In genomic region chr4:148075259-148075658, GRCm38 (mm10) we compare ENCODE assay signal across 8 mouse cellular contexts. TPM values are rescaled to one million over a fixed set of nuclear protein-coding genes. Genes with fewer than 3 reads are reported as not detected.
DNase-seq lines count a peak whose midpoint lies in the region; ATAC-seq and TF ChIP-seq lines count a peak whose summit lies in the region.

No protein-coding gene starts in this region.

- no peaks in the 10 kb centered on the region for H3K79me2 ChIP-seq in heart, adult 2 months (replicated peaks; ENCODE audit: control insufficient read depth, insufficient read depth, low read length)

- TF ChIP-seq POLR2A in heart, adult 2 months (IDR thresholded peaks at IDR 0.05; ENCODE audit: insufficient read depth, low read depth, low read length): no peak

- peak overlapping the region; percentile 37 for H3K9ac ChIP-seq in embryonic facial prominence, embryonic 11.5 days (replicated peaks; ENCODE audit: low read length)
- H3K9ac ChIP-seq in heart, adult 2 months (ENCODE audit: low read depth, low read length): peak overlapping the region; percentile 1; the same call in 1 of the 2 replicates
- peak overlapping the region; percentile 3; the same call in 1 of the 2 replicates for H3K9ac ChIP-seq in limb, embryonic 11.5 days (ENCODE audit: low read length)

- ATAC-seq in embryonic facial prominence, embryonic 11.5 days (replicated peaks; ENCODE audit: insufficient number of reproducible peaks, low FRiP score, low TSS enrichment, low read depth): no peak
- no peak for ATAC-seq in limb, embryonic 11.5 days (ENCODE audit: insufficient number of reproducible peaks, low FRiP score, low TSS enrichment, low read depth)

- H3K27me3 ChIP-seq in embryonic facial prominence, embryonic 11.5 days (ENCODE audit: control insufficient read depth, insufficient read depth, low read length): no peaks in the 10 kb centered on the region
- H3K27me3 ChIP-seq in heart, adult 2 months (ENCODE audit: control insufficient read depth, insufficient read depth, low read length): no peaks in the 10 kb centered on the region
- no peaks in the 10 kb centered on the region for H3K27me3 ChIP-seq in limb, embryonic 11.5 days (ENCODE audit: control insufficient read depth, insufficient read depth, low read length)
- H3K27me3 ChIP-seq in midbrain, embryonic 10.5 days (ENCODE audit: low read depth, poor library complexity, severe bottlenecking): no peaks in the 10 kb centered on the region; the same call in 1 of the 2 replicates

- H3K27ac ChIP-seq in embryonic facial prominence, embryonic 11.5 days (replicated peaks; ENCODE audit: low read depth, low read length): no peak overlapping the region
- peak overlapping the region; percentile 36; the same call in 1 of the 2 replicates for H3K27ac ChIP-seq in heart, adult 2 months
- H3K27ac ChIP-seq in limb, embryonic 11.5 days (replicated peaks; ENCODE audit: low read depth, low read length): no peak overlapping the region
- peak overlapping the region; percentile 67 for H3K27ac ChIP-seq in midbrain, embryonic 10.5 days (replicated peaks)

- H3K9me3 ChIP-seq in embryonic facial prominence, embryonic 11.5 days (replicated peaks; ENCODE audit: control insufficient read depth, low read length): no peaks in the 10 kb centered on the region
- no peaks in the 10 kb centered on the region for H3K9me3 ChIP-seq in limb, embryonic 11.5 days (ENCODE audit: control insufficient read depth, low read length)
- H3K9me3 ChIP-seq in midbrain, embryonic 10.5 days (replicated peaks): no peaks in the 10 kb centered on the region

- peak overlapping the region; percentile 8; the same call in 1 of the 2 replicates for H3K4me3 ChIP-seq in embryonic facial prominence, embryonic 11.5 days (ENCODE audit: low read depth, low read length)
- H3K4me3 ChIP-seq in heart, adult 2 months: peak overlapping the region; percentile 47
- H3K4me3 ChIP-seq in limb, embryonic 11.5 days (ENCODE audit: low read depth, low read length): peak overlapping the region; percentile 19; the same call in 1 of the 2 replicates
- peak overlapping the region; percentile 46 for H3K4me3 ChIP-seq in midbrain, embryonic 10.5 days

- peak; percentile 76 for DNase-seq in adrenal gland, postnatal 25 days
- DNase-seq in embryonic facial prominence, embryonic 11.5 days (ENCODE audit: low spot score): peak; percentile 81
- peak; percentile 81 to 85 for DNase-seq in heart, adult 2 months
- DNase-seq in kidney, adult 11 months: peak; percentile 67
- peak; percentile 76 for DNase-seq in limb, embryonic 11.5 days (ENCODE audit: low spot score)
- peak; percentile 63 for DNase-seq in midbrain, embryonic 10.5 days (ENCODE audit: low spot score)
- peak; percentile 71 for DNase-seq in right cerebral cortex, postnatal 4 days
- DNase-seq in adipocyte (ENCODE audit: low spot score): no peak

- peak overlapping the region; percentile 29 for H3K4me2 ChIP-seq in embryonic facial prominence, embryonic 11.5 days (ENCODE audit: low read depth, low read length)
- H3K4me2 ChIP-seq in limb, embryonic 11.5 days (ENCODE audit: low read depth, severe bottlenecking): peak overlapping the region; percentile 41

- no peak for TF ChIP-seq EP300 in heart, adult 2 months (IDR thresholded peaks at IDR 0.05; ENCODE audit: insufficient read depth, low read depth, low read length)

- intact Hi-C loops in heart, adult 2 months (cut with DNase I): no loop called here

- WGBS in embryonic facial prominence, embryonic 11.5 days: 37% methylated on average over 21 of the region's 21 CpGs
- WGBS in heart, adult 2 months: 37% methylated on average over 21 of the region's 21 CpGs
- 42% methylated on average over 21 of the region's 21 CpGs for WGBS in limb, embryonic 11.5 days
- 50% methylated on average over 21 of the region's 21 CpGs for WGBS in midbrain, embryonic 10.5 days

- no peaks in the 10 kb centered on the region for H3K36me3 ChIP-seq in embryonic facial prominence, embryonic 11.5 days (replicated peaks; ENCODE audit: control insufficient read depth, insufficient read depth, low read depth, low read length)
- no peaks in the 10 kb centered on the region for H3K36me3 ChIP-seq in heart, adult 2 months (ENCODE audit: control insufficient read depth, insufficient read depth, low read length)
- no peaks in the 10 kb centered on the region for H3K36me3 ChIP-seq in limb, embryonic 11.5 days (ENCODE audit: control insufficient read depth, insufficient read depth, low read length)
- peaks cover 14% of the 10 kb centered on the region for H3K36me3 ChIP-seq in midbrain, embryonic 10.5 days

- no peaks in the 10 kb centered on the region for H3K4me1 ChIP-seq in embryonic facial prominence, embryonic 11.5 days (ENCODE audit: control insufficient read depth, insufficient read depth, low read length)
- no peaks in the 10 kb centered on the region for H3K4me1 ChIP-seq in heart, adult 2 months (ENCODE audit: control insufficient read depth, insufficient read depth, low read length)
- no peaks in the 10 kb centered on the region for H3K4me1 ChIP-seq in limb, embryonic 11.5 days (ENCODE audit: control insufficient read depth, insufficient read depth, low read length)
- peaks cover 11% of the 10 kb centered on the region for H3K4me1 ChIP-seq in midbrain, embryonic 10.5 days

- no peak for TF ChIP-seq CTCF in heart, adult 2 months (IDR thresholded peaks at IDR 0.05)

RNA-seq across cellular contexts. Expression of gene Agtrap, which starts 12.6 kb away (rescaled TPM):
- 75.0 and 117 TPM in 2 replicates for total RNA-seq in adrenal gland, postnatal 25 days (2021)
- polyA plus RNA-seq in embryonic facial prominence, embryonic 11.5 days (2014; fragmentation: Nextera tagmentation; extraction: Ambion mirVana): 7.0 and 10.3 TPM in 2 replicates
- 10 to 100 TPM; 38.3 to 47.1 TPM for total RNA-seq in heart, adult 2 months (2021)
- 26.8 and 40.2 TPM in 2 replicates for polyA plus RNA-seq in heart, adult 2 months (2012; rRNA removed)
- 9.2 and 10.5 TPM in 2 replicates for polyA plus RNA-seq in limb, embryonic 11.5 days (2014; fragmentation: Nextera tagmentation; extraction: Ambion mirVana)
- polyA plus RNA-seq in midbrain, embryonic 10.5 days (2016; fragmentation: Nextera tagmentation; extraction: Ambion mirVana): 16.4 and 17.4 TPM in 2 replicates

RNA-seq across cellular contexts. Expression of gene Mthfr, which starts 36.4 kb away (rescaled TPM):
- 32.1 and 33.6 TPM in 2 replicates for total RNA-seq in adrenal gland, postnatal 25 days (2021)
- 13.5 and 14.1 TPM in 2 replicates for polyA plus RNA-seq in embryonic facial prominence, embryonic 11.5 days (2014; fragmentation: Nextera tagmentation; extraction: Ambion mirVana)
- 10 to 100 TPM in 1 of 2 experiments, 1 to 10 TPM in 1; 8.2 to 11.0 TPM for total RNA-seq in heart, adult 2 months (2021)
- 15.7 and 17.3 TPM in 2 replicates for polyA plus RNA-seq in heart, adult 2 months (2012; rRNA removed)
- 18.7 and 19.7 TPM in 2 replicates for polyA plus RNA-seq in limb, embryonic 11.5 days (2014; fragmentation: Nextera tagmentation; extraction: Ambion mirVana)
- 25.4 and 33.3 TPM in 2 replicates for polyA plus RNA-seq in midbrain, embryonic 10.5 days (2016; fragmentation: Nextera tagmentation; extraction: Ambion mirVana)

RNA-seq across cellular contexts. Expression of gene Clcn6, which starts 36.6 kb away (rescaled TPM):
- 11.1 and 12.7 TPM in 2 replicates for total RNA-seq in adrenal gland, postnatal 25 days (2021)
- polyA plus RNA-seq in embryonic facial prominence, embryonic 11.5 days (2014; fragmentation: Nextera tagmentation; extraction: Ambion mirVana): 8.9 and 9.8 TPM in 2 replicates
- 1 to 10 TPM; 7.5 to 8.1 TPM for total RNA-seq in heart, adult 2 months (2021)
- polyA plus RNA-seq in heart, adult 2 months (2012; rRNA removed): 8.9 and 9.0 TPM in 2 replicates
- 6.1 and 7.5 TPM in 2 replicates for polyA plus RNA-seq in limb, embryonic 11.5 days (2014; fragmentation: Nextera tagmentation; extraction: Ambion mirVana)
- polyA plus RNA-seq in midbrain, embryonic 10.5 days (2016; fragmentation: Nextera tagmentation; extraction: Ambion mirVana): 15.6 and 20.4 TPM in 2 replicates

RNA-seq across cellular contexts. Expression of gene Mad2l2, which starts 54.9 kb away (rescaled TPM):
- total RNA-seq in adrenal gland, postnatal 25 days (2021): 16.2 and 20.3 TPM in 2 replicates
- polyA plus RNA-seq in embryonic facial prominence, embryonic 11.5 days (2014; fragmentation: Nextera tagmentation; extraction: Ambion mirVana): 75.3 and 83.4 TPM in 2 replicates
- 10 to 100 TPM; 11.0 to 13.8 TPM for total RNA-seq in heart, adult 2 months (2021)
- polyA plus RNA-seq in heart, adult 2 months (2012; rRNA removed): 21.9 and 23.6 TPM in 2 replicates
- 91.8 and 104 TPM in 2 replicates for polyA plus RNA-seq in limb, embryonic 11.5 days (2014; fragmentation: Nextera tagmentation; extraction: Ambion mirVana)
- 72.6 and 85.2 TPM in 2 replicates for polyA plus RNA-seq in midbrain, embryonic 10.5 days (2016; fragmentation: Nextera tagmentation; extraction: Ambion mirVana)

RNA-seq across cellular contexts. Expression of gene Draxin, which starts 55.2 kb away (rescaled TPM):
- 0.15 and 0.24 TPM in 2 replicates for total RNA-seq in adrenal gland, postnatal 25 days (2021)
- 1.2 and 2.2 TPM in 2 replicates for polyA plus RNA-seq in embryonic facial prominence, embryonic 11.5 days (2014; fragmentation: Nextera tagmentation; extraction: Ambion mirVana)
- under 1 TPM in 1 of 2 experiments, not detected in 1; 0.41 TPM for total RNA-seq in heart, adult 2 months (2021)
- 0.29 and 0.32 TPM in 2 replicates for polyA plus RNA-seq in heart, adult 2 months (2012; rRNA removed)
- 2.0 and 2.5 TPM in 2 replicates for polyA plus RNA-seq in limb, embryonic 11.5 days (2014; fragmentation: Nextera tagmentation; extraction: Ambion mirVana)
- 5.3 and 7.5 TPM in 2 replicates for polyA plus RNA-seq in midbrain, embryonic 10.5 days (2016; fragmentation: Nextera tagmentation; extraction: Ambion mirVana)

Comparison
In these comparisons a context has a peak if more than half of its experiments do, and no peak if none do; other contexts are left out.
1. H3K27ac ChIP-seq: peak in heart, adult 2 months (single experiment) and midbrain, embryonic 10.5 days (single experiment); none in embryonic facial prominence, embryonic 11.5 days (single experiment) and limb, embryonic 11.5 days (single experiment).
2. Peak in every context shown above with its lines, with median percentiles within 50 percentile points of each other: H3K4me3 ChIP-seq and H3K9ac ChIP-seq.